Mouse (Mus musculus) mature B cell (primary cell): ENCODE data around the gene Agbl4.
"Not testable (repeated sequence)": the region's sequence is repeated elsewhere in the genome, so short reads cannot be mapped to it uniquely, and the experiment has no call there.

Experiments
- in situ Hi-C: fragments of 300-500 bp; cut with MboI; formaldehyde crosslinking; loops from 2 replicates; pipeline ENCODE4 v1.14.3; 2019

The Agbl4 gene

GRCm38 (mm10) chr4:110916565-110916964, 519.1 kb downstream of the Agbl4 start:
- in situ Hi-C loops, result no loop called here

- in situ Hi-C loops, result no loop called here
Observed at GRCm38 (mm10) chr4:110921013-110921412, 523.6 kb downstream of the Agbl4 start.

GRCm38 (mm10) chr4:111001641-111002040, 604.2 kb downstream of the Agbl4 start:
- in situ Hi-C loops, result no loop called here

- in situ Hi-C loops, result no loop called here
Observed at GRCm38 (mm10) chr4:111004719-111005479, 607.4 kb downstream of the Agbl4 start.

GRCm38 (mm10) chr4:111019376-111019775, 621.9 kb downstream of the Agbl4 start:
- in situ Hi-C loops, result no loop called here

- in situ Hi-C loops, result no loop called here
Observed at GRCm38 (mm10) chr4:111067330-111067729, 669.9 kb downstream of the Agbl4 start.

GRCm38 (mm10) chr4:111073738-111074497, 676.5 kb downstream of the Agbl4 start:
- in situ Hi-C loops, result no loop called here

GRCm38 (mm10) chr4:111074701-111075154, 677.3 kb downstream of the Agbl4 start:
- in situ Hi-C loops, result no loop called here

- in situ Hi-C loops, result no loop called here
Observed at GRCm38 (mm10) chr4:111077810-111078209, 680.3 kb downstream of the Agbl4 start.

- in situ Hi-C loops, result no loop called here
Observed at GRCm38 (mm10) chr4:111085330-111085729, 687.9 kb downstream of the Agbl4 start.

GRCm38 (mm10) chr4:111136217-111137147, 739.0 kb downstream of the Agbl4 start:
- in situ Hi-C loops, result no loop called here

- in situ Hi-C loops, result no loop called here
Observed at GRCm38 (mm10) chr4:111147748-111148147, 750.3 kb downstream of the Agbl4 start.

GRCm38 (mm10) chr4:111155859-111156258, 758.4 kb downstream of the Agbl4 start:
- in situ Hi-C loops, result no loop called here

- in situ Hi-C loops, result no loop called here
Observed at GRCm38 (mm10) chr4:111181478-111181877, 784.0 kb downstream of the Agbl4 start.

GRCm38 (mm10) chr4:111200100-111200499, 802.6 kb downstream of the Agbl4 start:
- in situ Hi-C loops, result no loop called here

- in situ Hi-C loops, result no loop called here
Observed at GRCm38 (mm10) chr4:111215191-111215762, 817.8 kb downstream of the Agbl4 start.

- in situ Hi-C loops, result not testable (repeated sequence)
Observed at GRCm38 (mm10) chr4:111219030-111219429, 821.6 kb downstream of the Agbl4 start.

- in situ Hi-C loops, result not testable (repeated sequence)
Observed at GRCm38 (mm10) chr4:111219543-111219942, 822.1 kb downstream of the Agbl4 start.

GRCm38 (mm10) chr4:111233849-111234248, 836.4 kb downstream of the Agbl4 start:
- in situ Hi-C loops, result no loop called here

GRCm38 (mm10) chr4:111251917-111252316, 854.5 kb downstream of the Agbl4 start:
- in situ Hi-C loops, result no loop called here

GRCm38 (mm10) chr4:111255499-111255898, 858.0 kb downstream of the Agbl4 start:
- in situ Hi-C loops, result no loop called here

- in situ Hi-C loops, result no loop called here
Observed at GRCm38 (mm10) chr4:111256931-111257330, 859.5 kb downstream of the Agbl4 start.
